Mouse (Mus musculus) C2C12 (cell line): ENCODE measurements around the gene D1Ertd622e.

Experiments
- CEBPB ChIP-seq: IDR thresholded peaks from one replicate; pipeline ENCODE4 v1.6.1; 2011; ENCODE audit warnings: low read depth, mild to moderate bottlenecking, control low read depth, moderate library complexity
- CTCF ChIP-seq: IDR thresholded peaks from one replicate; pipeline ENCODE4 v1.5.1; 2011; ENCODE audit not compliant: control insufficient read depth, insufficient read depth, insufficient read length
- MAX ChIP-seq: IDR thresholded peaks from one replicate; pipeline ENCODE4 v1.6.1; 2011; ENCODE audit warnings: mild to moderate bottlenecking, control low read depth
- MYOD1 ChIP-seq: IDR thresholded peaks from one replicate; pipeline ENCODE4 v1.6.1; 2011; ENCODE audit warnings: low read depth; ENCODE audit not compliant: control insufficient read depth, insufficient read length
- MYOG ChIP-seq: IDR thresholded peaks from one replicate; pipeline ENCODE4 v1.6.1; 2011; ENCODE audit not compliant: control insufficient read depth, insufficient read length; ENCODE audit errors: extremely low read depth
- USF1 ChIP-seq: IDR thresholded peaks from one replicate; pipeline ENCODE4 v1.6.1; 2011; ENCODE audit warnings: low read depth, mild to moderate bottlenecking, control low read depth, moderate library complexity

DNA sequence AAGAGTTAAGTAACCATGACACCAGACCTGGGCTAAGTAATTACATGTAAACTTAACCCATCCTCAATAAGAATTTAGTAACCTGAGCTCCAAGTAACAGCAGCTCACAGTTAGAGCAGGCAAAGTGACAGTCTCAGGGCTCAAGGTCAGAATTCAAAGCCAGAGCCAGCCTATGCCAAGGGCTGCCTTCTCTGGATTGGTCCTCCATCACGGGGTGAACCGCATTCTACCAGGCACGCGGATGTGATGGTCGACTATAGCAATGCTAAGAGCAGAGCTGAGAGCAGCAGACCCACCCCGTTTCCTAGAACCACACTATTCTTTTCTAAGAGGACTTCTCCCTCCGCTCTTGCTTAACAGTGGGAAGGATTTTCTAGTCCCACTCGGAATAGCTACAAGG is 27.8 kb downstream of the D1Ertd622e start:
- TF ChIP-seq CTCF (no peak), MYOG (no peak), USF1 (no peak), MYOD1 (no peak), MAX (no peak), CEBPB (no peak)
